Mouse (Mus musculus) right cerebral cortex, postnatal 10 days (tissue): ENCODE measurements around the gene Slc16a5.
A peak's percentile ranks its signal among the peaks of the same experiment; 100 is the strongest.
"Not testable (repeated sequence)": the region's sequence is repeated elsewhere in the genome, so short reads cannot be mapped to it uniquely, and the experiment has no call there.

Experiments
- DNase-seq, 2 experiments: peaks; one replicate each; pipeline ENCODE4 v3.0.0; 2021; ENCODE audit warnings: low spot score in 2 of 2

The Slc16a5 gene

DNA sequence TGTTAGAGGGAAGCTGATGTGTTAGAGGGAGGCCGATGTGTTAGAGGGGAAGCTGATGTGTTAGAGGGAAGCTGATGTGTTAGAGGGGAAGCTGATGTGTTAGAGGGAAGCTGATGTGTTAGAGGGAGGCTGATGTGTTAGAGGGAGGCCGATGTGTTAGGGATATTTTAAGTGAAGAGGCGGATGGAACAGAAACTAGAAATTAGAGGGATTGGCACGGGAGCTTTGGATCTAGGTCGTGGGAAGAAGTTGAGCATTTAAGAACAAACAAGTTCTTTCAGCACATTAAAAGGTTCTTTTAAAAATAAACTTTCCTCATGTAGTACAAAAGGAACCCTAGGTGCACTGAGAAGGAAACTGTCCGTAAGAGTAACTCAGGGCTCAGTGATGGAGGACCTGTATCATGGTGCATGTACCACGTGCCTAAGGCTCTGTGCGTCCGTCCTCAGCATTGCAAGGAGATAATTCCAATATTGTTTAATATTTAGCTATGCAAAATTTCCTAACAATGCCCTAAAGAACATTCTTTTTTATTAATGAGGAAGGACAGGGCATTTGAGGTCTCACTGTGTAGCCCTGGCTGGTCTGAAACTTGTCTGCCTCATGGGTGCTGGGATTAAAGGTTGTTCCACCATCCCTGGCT, 16.1 kb downstream of the Slc16a5 start:
- DNase-seq: no peak

DNA sequence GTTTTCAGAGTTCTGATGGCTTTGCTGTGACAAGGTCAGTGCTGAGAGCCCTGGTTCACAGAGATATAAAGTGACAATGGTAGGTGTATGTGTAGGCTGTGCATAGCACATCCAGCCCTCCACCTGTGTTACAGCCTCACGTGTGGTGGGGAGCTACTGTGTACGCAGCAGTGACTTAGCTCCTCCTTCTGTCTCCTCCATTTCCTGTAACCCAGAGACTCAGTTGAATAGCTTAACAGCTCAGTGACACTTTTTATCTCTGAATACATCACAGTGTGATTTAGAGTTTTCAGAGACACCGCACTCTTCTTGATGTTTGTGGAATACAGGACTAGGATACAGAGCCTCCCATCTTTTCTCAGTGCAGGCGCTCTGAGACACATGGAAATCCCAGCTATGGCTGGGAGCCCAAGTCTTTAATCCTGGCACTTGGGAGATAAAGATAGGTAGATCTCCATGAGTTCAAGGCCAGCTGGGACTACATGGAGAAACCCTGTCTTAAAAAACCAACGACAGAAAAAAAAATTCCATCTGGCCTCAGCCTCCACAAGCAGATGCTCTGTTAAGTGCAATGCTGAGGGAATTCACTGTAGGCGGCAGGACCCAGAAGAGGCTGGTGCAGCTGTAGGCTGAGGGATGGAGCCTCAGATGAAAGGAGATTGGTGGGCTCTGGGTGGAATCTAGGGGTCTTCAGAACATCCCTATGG, 19.4 kb downstream of the Slc16a5 start:
- peak; percentile 73 to 89 for DNase-seq

DNA sequence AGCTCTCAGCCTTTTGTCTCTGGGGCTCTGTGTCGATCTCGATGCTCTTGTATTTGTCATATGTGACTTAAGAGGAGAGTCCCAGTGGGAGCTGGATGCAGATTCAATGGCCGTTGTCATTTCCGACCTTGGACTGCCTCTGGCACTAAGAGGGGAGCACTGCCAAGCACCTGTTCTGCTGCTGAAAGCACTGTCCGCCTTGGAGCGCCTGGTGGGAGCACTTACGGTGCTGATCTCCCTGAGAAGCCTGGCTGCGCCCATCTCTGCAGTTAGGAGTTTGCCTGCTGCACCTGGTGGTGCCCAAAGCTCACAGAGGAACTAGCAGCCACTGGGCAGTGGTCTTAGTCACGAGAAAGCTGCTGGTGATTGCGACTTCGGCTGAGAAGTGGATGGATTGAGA, 21.0 kb downstream of the Slc16a5 start:
- DNase-seq: no peak

DNA sequence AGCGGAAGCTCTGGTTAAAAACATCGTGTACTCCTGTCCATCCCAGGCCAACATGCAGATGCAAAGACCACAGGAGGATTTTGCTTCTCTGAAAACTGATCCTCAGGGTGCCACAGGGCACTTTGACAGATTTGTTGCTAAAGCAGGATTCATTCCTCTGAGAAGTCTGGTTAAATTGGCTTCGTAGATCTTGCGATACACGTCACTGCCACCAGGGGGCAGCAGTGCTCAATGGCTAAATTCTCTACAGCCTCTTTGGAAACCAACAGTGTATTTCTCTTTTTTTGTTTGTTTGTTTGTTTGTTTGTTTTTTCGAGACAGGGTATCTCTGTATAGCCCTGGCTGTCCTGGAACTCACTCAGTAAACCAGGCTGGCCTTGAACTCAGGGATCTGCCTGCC, 21.5 kb downstream of the Slc16a5 start:
- peak; percentile 82 to 87 for DNase-seq

DNA sequence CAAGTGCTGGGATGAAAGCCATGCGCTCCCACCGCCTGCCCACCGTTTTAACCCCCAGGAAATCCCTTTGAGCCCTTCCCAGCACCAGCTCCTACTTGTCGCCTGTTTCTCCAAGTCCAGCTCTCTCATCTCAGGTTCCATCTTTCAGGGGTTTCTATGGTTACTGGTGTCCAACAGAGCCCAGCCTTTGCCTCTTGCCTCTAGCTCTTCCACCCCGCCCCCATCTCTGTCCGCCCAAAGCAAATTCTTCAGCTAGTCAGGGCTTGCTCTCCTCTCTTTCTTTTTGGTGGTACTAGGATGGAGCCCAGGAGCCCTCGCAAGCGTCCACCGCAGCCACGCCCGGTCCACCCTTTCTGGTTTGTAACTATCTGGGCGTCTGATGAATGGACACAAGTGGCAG, 22.9 kb downstream of the Slc16a5 start:
- DNase-seq: no peak

DNA sequence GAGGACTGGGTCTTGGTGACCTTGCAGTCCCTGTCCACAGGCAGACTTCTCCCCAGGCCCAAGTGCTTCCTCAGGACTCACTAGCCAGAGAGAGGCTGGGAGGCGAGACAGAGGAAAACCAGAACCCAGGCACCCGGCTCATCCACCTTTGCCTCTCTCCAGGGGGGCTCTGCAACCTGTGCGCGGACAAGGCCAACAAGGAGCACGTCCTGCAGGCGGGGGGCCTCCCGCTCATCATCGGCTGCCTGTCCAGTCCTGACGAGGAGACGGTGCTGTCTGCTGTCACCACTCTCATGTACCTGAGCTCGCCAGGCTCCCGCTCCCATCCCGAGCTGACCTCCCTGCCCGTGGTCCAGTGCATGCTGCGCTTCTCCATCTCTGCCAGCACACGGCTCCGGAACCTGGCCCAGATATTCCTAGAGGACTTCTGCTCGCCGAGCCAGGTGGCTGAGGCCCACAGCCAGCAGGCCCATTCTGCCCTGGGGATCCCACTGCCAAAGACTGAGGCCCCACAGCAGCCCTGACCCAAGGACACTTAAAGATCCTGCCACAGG, 26.4 kb downstream of the Slc16a5 start:
- DNase-seq: no peak

DNA sequence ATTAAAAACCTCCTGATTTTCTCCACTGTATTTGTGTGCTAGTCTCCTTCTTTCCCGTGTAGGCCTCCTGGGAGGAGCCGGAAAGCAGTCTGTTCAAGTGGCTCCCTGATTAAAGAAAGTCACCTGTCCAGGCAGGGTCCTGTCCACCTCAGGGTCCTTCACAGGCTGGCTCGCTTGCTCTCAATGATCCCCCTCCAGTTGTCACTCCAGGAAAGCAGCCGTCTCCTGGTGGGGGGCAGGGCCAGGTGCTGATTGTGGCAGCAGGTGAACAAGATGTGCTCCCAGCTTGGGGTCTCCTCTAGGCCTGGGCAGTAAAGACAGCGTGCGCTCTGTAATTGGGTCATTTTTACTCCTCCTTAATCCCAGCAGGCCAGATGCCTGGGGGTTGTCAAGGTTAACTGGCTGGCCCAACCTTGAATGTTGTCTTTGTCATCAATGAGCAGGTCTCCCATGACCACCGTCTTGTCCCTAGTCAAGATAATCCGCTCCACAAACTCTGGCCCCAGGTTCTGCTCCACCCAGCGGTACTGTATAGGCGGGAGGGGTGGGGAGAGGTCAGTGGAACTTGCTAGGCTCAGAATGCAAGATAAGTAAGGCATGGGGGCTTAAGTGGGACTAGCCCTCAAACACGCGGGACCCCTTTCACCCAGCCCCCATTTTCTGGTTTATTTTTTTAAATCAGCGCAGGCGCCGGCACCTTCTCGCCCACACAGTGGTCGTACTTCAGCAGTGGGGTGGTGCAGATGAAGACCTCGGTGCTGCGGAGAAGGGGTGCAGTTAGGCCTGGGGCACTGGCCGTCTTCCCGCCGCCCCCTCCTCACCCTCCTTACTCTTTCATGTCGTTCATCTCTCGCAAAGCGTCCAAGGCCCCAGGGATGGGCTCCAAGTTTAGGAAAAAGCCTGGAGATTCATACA, 28.4 kb downstream of the Slc16a5 start:
- no peak for DNase-seq

DNA sequence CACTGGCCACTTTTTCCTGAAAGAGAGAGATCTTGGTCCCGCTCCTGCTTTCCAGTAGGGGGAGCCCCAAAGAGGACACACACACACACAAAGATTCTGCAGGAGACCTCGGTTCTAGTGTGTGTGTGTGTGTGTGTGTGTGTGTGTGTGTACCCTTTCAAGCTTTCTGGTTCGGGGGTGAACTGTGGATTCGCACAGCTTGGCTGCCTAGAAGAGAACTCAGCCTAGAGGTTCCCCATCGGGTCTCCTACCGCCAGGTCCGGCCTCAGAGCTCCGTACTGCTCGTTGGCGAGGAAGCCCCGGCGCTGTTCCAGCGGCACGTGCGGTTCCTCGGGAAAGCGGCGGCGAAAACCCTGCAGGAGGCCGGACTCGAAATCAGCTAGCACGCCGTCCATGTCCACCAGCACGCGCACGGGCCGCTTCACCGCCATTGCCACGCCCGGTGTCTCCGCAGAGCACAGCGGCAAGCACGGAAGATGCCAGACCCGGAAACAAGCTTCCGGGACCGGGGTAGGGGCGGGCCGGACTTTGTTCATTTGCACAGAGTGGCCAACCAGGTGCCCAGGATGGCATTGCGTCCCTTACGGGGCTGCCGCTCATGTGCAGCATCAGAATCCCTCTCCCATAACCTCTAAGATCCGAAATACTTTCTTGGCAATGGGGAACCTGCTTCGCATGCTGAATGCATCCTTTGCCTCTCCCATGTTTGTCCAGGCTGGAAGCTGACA, 29.2 kb downstream of the Slc16a5 start, which contains the start of gene Nt5c:
Gene Nt5c (minus strand): TSS at position 507 of the 728 bp plus-strand sequence.
- DNase-seq: peak; percentile 90 to 93

DNA sequence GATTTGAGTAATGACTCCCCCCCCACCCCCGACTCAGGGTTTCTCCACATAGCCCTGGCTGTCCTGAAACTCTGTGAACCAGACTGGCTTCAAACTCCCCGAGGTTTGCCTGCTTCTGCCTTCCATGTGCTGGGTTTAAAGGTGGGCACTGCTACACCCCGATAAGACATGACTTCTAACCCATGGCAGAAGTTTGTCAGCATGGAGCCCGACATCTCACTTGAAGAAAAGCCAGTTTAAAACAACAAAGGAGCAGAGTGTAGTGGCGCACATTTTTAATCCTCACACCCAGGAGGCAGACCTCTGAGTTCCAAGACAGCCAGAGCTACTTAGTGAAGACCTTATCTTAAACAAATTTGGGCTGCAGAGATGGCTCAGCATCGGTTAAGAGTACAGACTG, 30.1 kb downstream of the Slc16a5 start:
- DNase-seq: no peak

DNA sequence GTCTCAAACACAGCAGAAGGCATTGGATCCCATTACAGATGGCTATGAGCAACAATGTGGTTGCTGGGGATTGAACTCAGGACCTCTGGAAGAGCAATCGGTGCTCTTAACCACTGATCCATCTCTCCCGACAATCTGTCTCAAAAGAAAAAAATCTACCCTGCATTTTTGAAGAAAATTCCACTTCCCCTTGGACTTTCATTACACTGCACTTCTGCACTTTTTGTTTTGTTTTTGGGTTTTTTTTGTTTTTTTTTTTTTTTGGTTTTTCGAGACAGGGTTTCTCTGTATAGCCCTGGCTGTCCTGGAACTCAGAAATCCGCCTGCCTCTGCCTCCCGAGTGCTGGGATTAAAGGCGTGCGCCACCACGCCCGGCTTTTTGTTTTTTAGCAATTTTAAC, 34.3 kb downstream of the Slc16a5 start:
- not testable (repeated sequence) for DNase-seq

DNA sequence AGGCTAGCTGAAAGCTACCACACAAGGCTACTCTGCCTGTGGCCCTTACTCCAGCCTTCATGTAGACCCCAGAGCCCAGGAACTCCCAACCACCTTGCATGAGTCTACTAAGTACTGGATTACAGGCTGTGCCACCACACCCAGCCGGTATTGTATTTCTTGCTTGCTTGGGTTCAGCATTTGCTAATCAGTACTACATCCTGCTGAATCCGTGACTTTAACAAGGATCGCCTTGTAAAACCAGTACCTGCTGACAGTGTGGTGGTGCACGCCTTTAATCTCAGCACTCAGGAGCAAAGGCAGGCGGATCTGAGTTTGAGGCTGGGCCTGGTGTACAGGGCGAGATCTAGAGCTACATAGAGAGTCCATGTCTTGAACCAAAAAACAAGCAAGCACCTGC, 40.4 kb downstream of the Slc16a5 start:
- DNase-seq: no peak

DNA sequence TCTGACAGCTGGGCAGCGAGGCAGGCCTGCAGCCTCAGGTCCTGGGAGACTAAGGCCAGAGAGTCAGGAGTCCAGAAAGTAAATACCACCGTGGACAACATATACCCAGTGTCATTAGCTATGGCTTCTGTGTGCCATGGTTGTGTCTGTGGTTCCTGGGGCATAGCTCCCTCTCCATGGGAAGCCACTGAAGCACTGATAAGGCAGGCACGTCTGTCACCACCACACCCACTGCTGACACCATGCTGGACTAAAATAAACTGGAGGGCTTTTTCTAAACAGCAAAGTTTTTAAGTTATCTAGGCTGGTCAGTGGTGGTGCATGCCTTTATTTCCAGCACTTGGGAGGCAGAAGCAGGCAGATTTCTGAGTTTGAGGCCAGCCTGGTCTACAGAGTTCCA, 44.3 kb downstream of the Slc16a5 start:
- DNase-seq: no peak

DNA sequence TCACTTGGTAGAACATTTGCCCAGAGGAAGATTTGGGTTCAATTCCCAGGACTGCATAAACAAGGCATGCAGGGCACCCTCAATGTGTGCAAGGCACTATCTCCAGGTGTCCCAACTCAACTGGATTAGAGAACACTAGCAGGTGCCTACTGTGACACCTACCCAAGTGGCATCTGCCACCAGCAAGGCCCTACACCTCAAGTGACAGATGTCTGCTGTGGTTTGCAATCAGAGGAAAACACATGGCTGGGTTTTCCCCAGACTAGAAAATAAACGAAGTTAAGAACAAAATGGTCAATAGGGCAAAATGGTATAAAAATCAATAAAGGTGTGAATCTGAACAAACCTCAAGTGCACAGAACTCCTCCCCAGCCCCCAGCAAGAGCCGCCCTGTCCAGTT, 45.8 kb downstream of the Slc16a5 start:
- DNase-seq: no peak

DNA sequence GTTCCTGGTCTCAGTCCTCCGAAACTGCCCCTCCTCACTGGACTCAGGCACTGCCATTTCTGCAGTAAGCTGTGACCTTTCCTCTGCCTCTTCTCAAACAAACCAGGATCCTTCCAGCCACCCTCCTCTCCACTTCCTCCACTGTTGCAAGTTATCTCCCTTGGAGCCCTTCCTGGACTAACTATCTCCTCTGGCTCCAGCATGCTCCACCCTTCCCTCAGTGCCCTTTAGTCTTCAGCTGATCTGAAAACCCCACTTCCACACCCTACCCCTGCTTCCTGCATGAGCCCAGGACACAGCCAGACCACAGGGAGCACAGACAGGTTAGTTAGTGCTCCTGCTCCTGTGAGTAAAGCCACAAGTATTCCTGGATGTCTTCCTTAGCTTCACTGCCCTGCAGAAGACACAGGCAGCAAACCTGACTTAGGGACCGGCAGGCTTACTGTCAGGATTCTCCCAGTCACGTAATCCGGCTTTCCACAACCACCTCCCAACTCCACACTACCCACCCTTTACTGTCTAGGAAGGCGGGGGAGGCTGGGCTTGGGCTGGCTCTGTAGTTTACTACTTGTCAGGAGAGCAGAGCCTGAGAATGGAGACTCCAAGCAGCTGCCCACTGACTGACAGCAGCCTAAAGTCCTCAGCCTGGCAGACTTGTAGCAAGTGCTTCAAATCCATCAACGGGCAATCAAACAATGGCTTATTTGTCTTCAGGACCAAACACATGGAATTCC, 47.7 kb downstream of the Slc16a5 start:
- no peak for DNase-seq

DNA sequence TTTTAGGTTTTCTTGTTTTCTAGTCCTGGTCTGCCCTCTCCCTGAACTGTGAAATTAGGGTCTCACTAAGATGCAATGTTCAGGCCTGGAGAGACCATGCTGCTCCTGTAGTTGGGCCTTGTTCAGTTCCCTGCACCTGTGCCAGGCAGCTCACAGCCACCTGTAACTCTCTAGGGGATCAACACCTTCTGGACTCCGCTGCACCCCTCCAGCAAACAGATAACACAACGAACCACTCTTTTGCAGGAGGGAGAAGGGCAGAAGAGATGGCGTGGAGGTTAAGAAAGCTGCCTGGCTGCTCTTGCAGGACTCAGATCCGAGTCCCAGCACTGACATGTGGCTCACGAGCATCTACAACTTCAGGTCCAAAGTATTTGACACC, 48.2 kb downstream of the Slc16a5 start:
- DNase-seq: no peak

DNA sequence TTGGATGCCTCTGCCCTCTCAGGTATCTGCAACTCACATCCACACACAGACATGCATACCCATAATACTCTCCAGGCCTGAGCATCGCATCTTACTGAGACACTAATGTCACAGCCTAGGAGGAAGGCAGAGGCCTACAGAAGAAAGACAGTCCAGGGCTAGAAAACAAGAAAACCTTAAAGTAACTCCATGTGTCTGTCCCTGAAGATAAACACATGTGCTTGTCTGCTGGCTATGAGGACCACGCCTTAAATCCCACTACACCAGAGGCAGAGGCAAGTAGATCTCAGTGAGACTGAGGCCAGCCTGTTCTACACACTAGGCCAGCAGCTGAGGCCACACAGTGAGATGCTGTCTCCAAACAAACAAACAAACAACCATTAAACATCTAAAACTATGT, 48.8 kb downstream of the Slc16a5 start:
- DNase-seq: no peak

DNA sequence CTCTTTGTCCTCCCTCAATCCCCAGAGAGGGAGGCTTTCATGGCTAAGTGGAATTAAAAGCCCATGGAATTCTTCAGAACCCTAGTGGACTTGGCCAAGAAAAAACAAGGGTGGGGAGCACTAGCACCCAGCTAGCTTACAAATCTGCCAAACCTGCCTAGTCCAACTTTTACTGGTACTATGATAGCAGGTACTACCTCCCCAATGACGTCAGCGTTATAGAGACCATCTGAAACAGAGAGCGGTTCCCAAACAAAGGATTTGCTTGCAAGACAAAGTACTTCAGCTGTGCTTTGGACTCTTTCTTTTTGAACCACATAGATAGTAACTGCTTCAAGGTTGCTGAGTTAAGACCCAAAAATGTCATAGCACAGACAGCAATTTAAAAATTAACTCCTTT, 49.7 kb downstream of the Slc16a5 start:
- no peak for DNase-seq

DNA sequence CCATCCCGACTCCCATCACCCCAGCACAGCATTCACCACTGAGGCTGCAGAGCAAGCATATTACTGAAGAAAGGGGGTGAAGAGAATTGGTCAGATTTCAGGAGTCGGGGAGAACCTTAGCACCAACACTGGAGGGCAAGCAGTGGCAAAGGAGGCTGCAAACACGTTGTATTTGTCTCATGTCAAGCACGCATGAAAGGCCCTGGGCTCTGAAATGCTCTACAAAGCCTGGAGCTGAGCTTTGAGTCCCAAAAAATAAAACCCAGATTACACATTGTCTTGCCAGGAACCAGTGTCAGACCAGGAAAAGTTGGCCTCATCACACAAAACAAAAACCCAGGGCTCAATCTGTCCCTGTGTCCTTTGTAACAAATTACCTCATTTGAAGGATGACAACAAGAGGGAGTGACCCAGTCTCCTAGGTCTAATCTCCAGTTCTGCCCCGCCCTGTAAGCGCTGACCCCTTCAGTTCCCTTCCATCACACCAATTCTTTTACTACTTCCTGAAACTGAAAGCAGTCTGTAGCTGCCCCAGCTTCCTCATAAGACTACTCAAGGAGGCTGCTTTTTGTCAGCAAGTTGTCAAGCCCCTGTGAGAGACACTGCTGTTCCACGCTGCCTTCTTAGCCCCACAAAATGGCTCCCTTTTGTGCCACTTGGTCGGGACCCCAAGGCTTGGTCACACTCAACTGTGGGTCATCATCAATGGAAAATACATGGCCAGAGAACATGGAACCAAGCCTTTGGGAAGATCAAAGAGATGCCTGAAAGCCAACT, 50.3 kb downstream of the Slc16a5 start:
- DNase-seq: no peak

DNA sequence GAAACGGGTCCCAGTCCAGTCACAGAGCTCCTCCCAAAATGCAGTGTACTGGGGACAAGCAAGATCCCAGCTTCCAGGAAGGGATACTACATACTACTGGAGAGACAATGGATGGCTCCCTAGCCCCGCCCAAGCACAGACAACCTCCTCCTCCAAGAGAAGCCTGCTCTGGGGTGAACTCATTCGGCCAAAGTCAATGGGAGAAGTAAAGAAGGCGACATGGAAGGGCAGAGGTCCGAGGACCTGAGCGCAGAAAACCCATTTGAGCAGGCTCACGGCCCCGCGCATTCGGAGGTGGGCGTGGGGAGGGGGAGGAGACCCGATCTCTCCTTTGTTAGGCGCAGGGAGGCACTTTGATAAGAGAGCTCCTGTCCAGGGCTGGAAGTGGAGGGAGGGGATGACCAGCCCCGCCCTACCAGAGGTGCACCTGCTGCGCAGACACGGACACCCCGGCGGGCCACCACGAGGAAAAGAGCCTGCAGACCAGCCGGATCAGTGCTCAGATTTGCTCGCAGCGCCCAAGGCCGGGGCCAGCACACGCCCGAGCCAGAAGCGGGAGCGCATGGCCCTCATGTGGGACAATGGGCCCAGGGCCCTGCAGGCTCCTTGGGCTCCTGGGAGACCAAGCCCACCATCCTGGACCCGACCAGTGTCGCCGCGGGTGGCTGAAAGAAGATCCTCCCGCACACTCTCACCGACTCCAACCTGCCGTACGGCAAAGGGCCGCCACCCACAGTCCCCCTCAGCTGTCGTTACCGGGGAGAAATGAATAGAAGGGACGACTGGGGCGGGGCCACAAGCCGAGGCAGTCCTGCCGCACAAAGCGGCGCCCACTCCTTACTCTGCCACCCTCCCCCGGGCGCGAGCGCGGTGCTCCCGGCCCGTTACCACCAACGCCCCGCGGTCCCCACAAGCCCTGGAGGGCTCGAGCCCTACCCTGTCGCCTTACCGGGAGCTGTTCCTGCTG, 51.3 kb downstream of the Slc16a5 start:
- DNase-seq: peak; percentile 70 to 80
